Mouse (Mus musculus): ENCODE measurements at regions not wholly inside any gene's neighbourhood (a gene's known extent, or its start where the extent isn't known, plus 50 kb on each side); places are given as distances from the start of the nearest gene placed in this dataset.
"Not testable (repeated sequence)": the region's sequence is repeated elsewhere in the genome, so short reads cannot be mapped to it uniquely, and the experiment has no call there.

GRCm38 (mm10) chr12:82056782-82057611, 112.1 kb upstream of the Sipa1l1 start:
- H3K9me3 ChIP-seq; H3K36me3 ChIP-seq; H3K4me2 ChIP-seq (replicated peaks); H3K27me3 ChIP-seq; H3K4me1 ChIP-seq (replicated peaks); H3K4me3 ChIP-seq (replicated peaks); H3K27ac ChIP-seq; H3K9ac ChIP-seq (replicated peaks): not testable (repeated sequence)
- peak; percentile 60; the same call in 1 of the 2 replicates for ATAC-seq
- no CpG with 5 or more reads among the region's 6 CpGs for WGBS

- ATAC-seq: no peak
Observed at GRCm38 (mm10) chr12:82064986-82065385, 104.1 kb upstream of the Sipa1l1 start.

GRCm38 (mm10) chr12:82066860-82067259, 102.3 kb upstream of the Sipa1l1 start:
- Histone ChIP-seq H3K27me3 (no peaks in the 10 kb centered on the region), H3K4me1 (replicated peaks) (no peaks in the 10 kb centered on the region), H3K27ac (no peak overlapping the region), H3K4me2 (replicated peaks) (no peak overlapping the region), H3K4me3 (replicated peaks) (no peak overlapping the region), H3K9me3 (no peaks in the 10 kb centered on the region), H3K9ac (replicated peaks) (no peak overlapping the region), H3K36me3 (no peaks in the 10 kb centered on the region)
- WGBS: 46% methylated on average over 4 of the region's 4 CpGs
- no peak for ATAC-seq

More at GRCm38 (mm10) chr12:82064986-82065385, 104.1 kb upstream of the Sipa1l1 start:
- 90% methylated on average over 4 of the region's 4 CpGs for WGBS
- H3K9me3 ChIP-seq: no peaks in the 10 kb centered on the region
- no peaks in the 10 kb centered on the region for H3K27me3 ChIP-seq
- H3K27ac ChIP-seq: no peak overlapping the region
- H3K36me3 ChIP-seq: no peaks in the 10 kb centered on the region
- H3K4me1 ChIP-seq (replicated peaks): no peaks in the 10 kb centered on the region
- H3K4me3 ChIP-seq (replicated peaks): no peak overlapping the region
- H3K9ac ChIP-seq (replicated peaks): no peak overlapping the region
- H3K4me2 ChIP-seq (replicated peaks): no peak overlapping the region

- Histone ChIP-seq H3K9me3 (no peaks in the 10 kb centered on the region), H3K4me3 (replicated peaks) (no peak overlapping the region), H3K9ac (replicated peaks) (no peak overlapping the region), H3K36me3 (no peaks in the 10 kb centered on the region), H3K27me3 (no peaks in the 10 kb centered on the region), H3K27ac (no peak overlapping the region), H3K4me1 (replicated peaks) (no peaks in the 10 kb centered on the region), H3K4me2 (replicated peaks) (no peak overlapping the region)
- WGBS: 88% methylated on average over 9 of the region's 9 CpGs
- ATAC-seq: no peak
Observed at GRCm38 (mm10) chr12:82069621-82070020, 99.5 kb upstream of the Sipa1l1 start.

GRCm38 (mm10) chr12:82072810-82073465, 96.2 kb upstream of the Sipa1l1 start:
- Histone ChIP-seq H3K27ac (no peak overlapping the region), H3K4me1 (replicated peaks) (no peaks in the 10 kb centered on the region), H3K9me3 (no peaks in the 10 kb centered on the region), H3K4me3 (replicated peaks) (no peak overlapping the region), H3K36me3 (no peaks in the 10 kb centered on the region), H3K27me3 (no peaks in the 10 kb centered on the region), H3K4me2 (replicated peaks) (no peak overlapping the region), H3K9ac (replicated peaks) (no peak overlapping the region)
- no peak for ATAC-seq
- 58% methylated on average over 13 of the region's 13 CpGs for WGBS

GRCm38 (mm10) chr12:82075479-82076221, 93.5 kb upstream of the Sipa1l1 start:
- no peaks in the 10 kb centered on the region for H3K4me1 ChIP-seq (replicated peaks)
- no peak overlapping the region for H3K9ac ChIP-seq (replicated peaks)
- no peak overlapping the region for H3K27ac ChIP-seq
- H3K27me3 ChIP-seq: no peaks in the 10 kb centered on the region
- no peak overlapping the region for H3K4me3 ChIP-seq (replicated peaks)
- 71% methylated on average over 13 of the region's 13 CpGs for WGBS
- ATAC-seq: no peak
- H3K9me3 ChIP-seq: no peaks in the 10 kb centered on the region
- no peak overlapping the region for H3K4me2 ChIP-seq (replicated peaks)
- no peaks in the 10 kb centered on the region for H3K36me3 ChIP-seq

- Histone ChIP-seq H3K9ac (replicated peaks) (no peak overlapping the region), H3K9me3 (no peaks in the 10 kb centered on the region), H3K27ac (no peak overlapping the region), H3K4me3 (replicated peaks) (no peak overlapping the region), H3K4me2 (replicated peaks) (no peak overlapping the region), H3K36me3 (no peaks in the 10 kb centered on the region), H3K4me1 (replicated peaks) (no peaks in the 10 kb centered on the region), H3K27me3 (no peaks in the 10 kb centered on the region)
- 87% methylated on average over 8 of the region's 8 CpGs for WGBS
- no peak for ATAC-seq
Observed at GRCm38 (mm10) chr12:82076766-82077165, 92.4 kb upstream of the Sipa1l1 start.

GRCm38 (mm10) chr12:82077945-82078344, 91.2 kb upstream of the Sipa1l1 start:
- Histone ChIP-seq H3K9me3 (no peaks in the 10 kb centered on the region), H3K27ac (no peak overlapping the region), H3K36me3 (no peaks in the 10 kb centered on the region), H3K27me3 (no peaks in the 10 kb centered on the region), H3K9ac (replicated peaks) (no peak overlapping the region), H3K4me3 (replicated peaks) (no peak overlapping the region), H3K4me1 (replicated peaks) (no peaks in the 10 kb centered on the region), H3K4me2 (replicated peaks) (no peak overlapping the region)
- no peak for ATAC-seq
- WGBS: 88% methylated on average over 5 of the region's 5 CpGs

- no peaks in the 10 kb centered on the region for H3K9me3 ChIP-seq
- no peak overlapping the region for H3K27ac ChIP-seq
- H3K4me2 ChIP-seq (replicated peaks): no peak overlapping the region
- H3K4me3 ChIP-seq (replicated peaks): no peak overlapping the region
- H3K9ac ChIP-seq (replicated peaks): no peak overlapping the region
- H3K4me1 ChIP-seq (replicated peaks): no peaks in the 10 kb centered on the region
- no peak for ATAC-seq
- no peaks in the 10 kb centered on the region for H3K36me3 ChIP-seq
- H3K27me3 ChIP-seq: no peaks in the 10 kb centered on the region
Observed at GRCm38 (mm10) chr12:82078740-82079139, 90.4 kb upstream of the Sipa1l1 start.

- 82% methylated on average over 6 of the region's 6 CpGs for WGBS
- Histone ChIP-seq H3K27ac (no peak overlapping the region), H3K4me2 (replicated peaks) (no peak overlapping the region), H3K4me3 (replicated peaks) (no peak overlapping the region), H3K9ac (replicated peaks) (no peak overlapping the region), H3K27me3 (no peaks in the 10 kb centered on the region), H3K36me3 (no peaks in the 10 kb centered on the region), H3K4me1 (replicated peaks) (no peaks in the 10 kb centered on the region), H3K9me3 (no peaks in the 10 kb centered on the region)
- ATAC-seq: no peak
Observed at GRCm38 (mm10) chr12:82080196-82080880, 88.8 kb upstream of the Sipa1l1 start.

- H3K9me3 ChIP-seq; ATAC-seq; H3K27me3 ChIP-seq; H3K27ac ChIP-seq; H3K4me3 ChIP-seq (replicated peaks); H3K4me1 ChIP-seq (replicated peaks); H3K9ac ChIP-seq (replicated peaks); H3K36me3 ChIP-seq; H3K4me2 ChIP-seq (replicated peaks): not testable (repeated sequence)
- WGBS: 97% methylated on average over 4 of the region's 4 CpGs
Observed at GRCm38 (mm10) chr12:82082596-82082995, 86.5 kb upstream of the Sipa1l1 start.
